Mouse (Mus musculus) kidney, adult 2 months (tissue): Measurements from ENCODE around the gene Ado. TPM values are rescaled to one million over a fixed set of nuclear protein-coding genes. Genes with fewer than 3 reads are reported as not detected.

ENCODE experiments used
- DNase-seq: peaks from one replicate; pipeline ENCODE4 v3.0.0; 2021
- H3K27ac ChIP-seq: fragments of 200-500 bp; 2 replicates; pipeline ENCODE4 v1.5.1; 2012; ENCODE audit warnings: low read depth, low read length, control low read depth, inconsistent platforms; ENCODE audit not compliant: insufficient read depth
- H3K27me3 ChIP-seq: fragments of 200-500 bp; replicated peaks from 2 replicates; pipeline ENCODE4 v1.6.1; 2012; ENCODE audit warnings: mild to moderate bottlenecking, moderate library complexity, low read length, inconsistent platforms; ENCODE audit not compliant: control insufficient read depth, insufficient read depth
- H3K36me3 ChIP-seq: fragments of 200-500 bp; 2 replicates; pipeline ENCODE4 v1.6.1; 2012; ENCODE audit warnings: mild to moderate bottlenecking, moderate library complexity, low read length, inconsistent platforms; ENCODE audit not compliant: control insufficient read depth, insufficient read depth
- H3K4me1 ChIP-seq: fragments of 200-500 bp; 2 replicates; pipeline ENCODE4 v1.6.1; 2011; ENCODE audit warnings: low read length; ENCODE audit not compliant: control insufficient read depth, insufficient read depth
- H3K4me3 ChIP-seq: fragments of 200-500 bp; 2 replicates; pipeline ENCODE4 v1.5.1; 2011; ENCODE audit warnings: mild to moderate bottlenecking, low read depth, low read length, control low read depth; ENCODE audit not compliant: insufficient read depth
- CTCF ChIP-seq: fragments of 200-500 bp; conservative IDR thresholded peaks from 2 replicates; pipeline ENCODE4 v1.5.1; 2011; ENCODE audit warnings: low read depth, mild to moderate bottlenecking, control low read depth, low read length, moderate library complexity, mixed read lengths; ENCODE audit not compliant: insufficient read depth, insufficient read length
- POLR2A ChIP-seq: fragments of 200-500 bp; IDR thresholded peaks from one replicate; pipeline ENCODE4 v1.6.1; 2011; ENCODE audit warnings: low read depth, low read length, control low read depth
- WGBS: fragments of 180-500 bp; shearing (Covaris S2); methylation state at CpG from one replicate; pipeline ENCODE4 v1.1.7; 2018; 5-methylcytosine and 5-hydroxymethylcytosine counted together
- polyA plus RNA-seq: library from polyadenylated mRNA; depleted of rRNA; stranded (reverse); fragments of >200 nt; gene quantifications from 2 replicates; pipeline ENCODE4 v1.2.3, GENCODE M21; 2012

Ado gene
- polyA plus RNA-seq, 1 experiment: 7.7 TPM

GRCm38 (mm10) chr10:67569539-67569938, 20.8 kb upstream of the Ado start:
- DNase-seq: no peak
- TF ChIP-seq POLR2A: no peak
- TF ChIP-seq CTCF: no peak
- no peaks in the 10 kb centered on the region for H3K4me1 ChIP-seq
- no peaks in the 10 kb centered on the region for H3K27me3 ChIP-seq
- 60% methylated on average over 7 of the region's 7 CpGs for WGBS
- H3K36me3 ChIP-seq: no peaks in the 10 kb centered on the region
- H3K4me3 ChIP-seq: no peak overlapping the region
- no peak overlapping the region for H3K27ac ChIP-seq

- no peak for DNase-seq
- no peak for TF ChIP-seq CTCF
- no peak for TF ChIP-seq POLR2A
- Histone ChIP-seq H3K36me3 (no peaks in the 10 kb centered on the region), H3K27me3 (no peaks in the 10 kb centered on the region), H3K27ac (no peak overlapping the region), H3K4me1 (no peaks in the 10 kb centered on the region), H3K4me3 (no peak overlapping the region)
- WGBS: 68% methylated on average over 8 of the region's 8 CpGs
These were observed 17.3 kb upstream of the Ado start for GRCm38 (mm10) chr10:67566104-67566503.

GRCm38 (mm10) chr10:67564509-67564908, 15.8 kb upstream of the Ado start:
- Histone ChIP-seq H3K27ac (no peak overlapping the region), H3K4me1 (no peaks in the 10 kb centered on the region), H3K4me3 (no peak overlapping the region), H3K36me3 (no peaks in the 10 kb centered on the region), H3K27me3 (no peaks in the 10 kb centered on the region)
- DNase-seq: no peak
- 93% methylated on average over 7 of the region's 7 CpGs for WGBS
- TF ChIP-seq CTCF: no peak
- TF ChIP-seq POLR2A: no peak

- no peaks in the 10 kb centered on the region; the same call in 1 of the 2 replicates for H3K27me3 ChIP-seq
- no peaks in the 10 kb centered on the region for H3K4me1 ChIP-seq
- no peak overlapping the region for H3K4me3 ChIP-seq
- WGBS: 64% methylated on average over 1 of the region's 1 CpGs
- H3K36me3 ChIP-seq: no peaks in the 10 kb centered on the region
- no peak for DNase-seq
- TF ChIP-seq CTCF: no peak
- no peak for TF ChIP-seq POLR2A
- no peak overlapping the region for H3K27ac ChIP-seq
These were observed 12.4 kb upstream of the Ado start for GRCm38 (mm10) chr10:67561185-67561584.

GRCm38 (mm10) chr10:67559765-67560394, 11.1 kb upstream of the Ado start:
- no peaks in the 10 kb centered on the region for H3K4me1 ChIP-seq
- no peak overlapping the region for H3K27ac ChIP-seq
- no peaks in the 10 kb centered on the region; the same call in 1 of the 2 replicates for H3K27me3 ChIP-seq
- TF ChIP-seq POLR2A (no peak), CTCF (no peak)
- H3K4me3 ChIP-seq: no peak overlapping the region
- no peak for DNase-seq
- WGBS: 58% methylated on average over 13 of the region's 13 CpGs
- H3K36me3 ChIP-seq: no peaks in the 10 kb centered on the region

GRCm38 (mm10) chr10:67558053-67558452, 9.3 kb upstream of the Ado start:
- Histone ChIP-seq H3K36me3 (no peaks in the 10 kb centered on the region), H3K4me1 (no peaks in the 10 kb centered on the region), H3K27ac (no peak overlapping the region), H3K4me3 (no peak overlapping the region), H3K27me3 (no peaks in the 10 kb centered on the region; the same call in 1 of the 2 replicates)
- no peak for TF ChIP-seq POLR2A
- TF ChIP-seq CTCF: no peak
- no peak for DNase-seq
- WGBS: 76% methylated on average over 4 of the region's 4 CpGs

GRCm38 (mm10) chr10:67548261-67548854, 397 bp downstream of the Ado start:
- WGBS: under 1% methylated on average over 73 of the region's 73 CpGs
- DNase-seq: peak; percentile 66

More at GRCm38 (mm10) chr10:67548261-67548854, 397 bp downstream of the Ado start:
- Histone ChIP-seq H3K4me3 (peak overlapping the region; percentile 58), H3K4me1 (peaks cover 3% of the 10 kb centered on the region; the same call in 1 of the 2 replicates), H3K27ac (peak overlapping the region; percentile 94), H3K36me3 (no peaks in the 10 kb centered on the region), H3K27me3 (no peaks in the 10 kb centered on the region)
- TF ChIP-seq CTCF (no peak), POLR2A (no peak)
